Mouse (Mus musculus) skeletal muscle tissue, adult 2 months (tissue): ENCODE results near the gene Pin1.

ENCODE experiments used
- DNase-seq: peaks from one replicate; pipeline ENCODE4 v3.0.0-alpha.2; 2012; ENCODE audit warnings: low read depth, low spot score

The Pin1 gene

GRCm38 (mm10) chr9:20703832-20704380 is 52.0 kb downstream of the Pin1 start:
- no peak for DNase-seq

GRCm38 (mm10) chr9:20705420-20705819 is 53.5 kb downstream of the Pin1 start:
- no peak for DNase-seq

GRCm38 (mm10) chr9:20705981-20706380 is 54.1 kb downstream of the Pin1 start:
- no peak for DNase-seq

GRCm38 (mm10) chr9:20710471-20710870 is 58.6 kb downstream of the Pin1 start:
- DNase-seq: no peak

- no peak for DNase-seq
Measured at GRCm38 (mm10) chr9:20712934-20713477, 61.1 kb downstream of the Pin1 start.

GRCm38 (mm10) chr9:20713478-20713987 is 61.6 kb downstream of the Pin1 start:
- DNase-seq: no peak

GRCm38 (mm10) chr9:20715332-20715731 is 63.4 kb downstream of the Pin1 start:
- DNase-seq: no peak
